Mouse (Mus musculus) embryonic facial prominence, embryonic 10.5 days (tissue): ENCODE data around the gene Dcaf6. TPM values are rescaled to one million over a fixed set of nuclear protein-coding genes. Genes with fewer than 3 reads are reported as not detected.

ENCODE experiments used
- DNase-seq: peaks from one replicate; pipeline ENCODE4 v3.0.0-alpha.2; 2017; ENCODE audit warnings: low spot score
- H3K27ac ChIP-seq: fragments of 300-500 bp; sonication (generic); replicated peaks from 2 replicates; pipeline ENCODE4 v1.5.1; 2016; ENCODE audit warnings: mild to moderate bottlenecking
- H3K27me3 ChIP-seq: fragments of 300-500 bp; sonication (generic); replicated peaks from 2 replicates; pipeline ENCODE4 v1.6.1; 2016; ENCODE audit warnings: low read depth, mild to moderate bottlenecking; ENCODE audit not compliant: poor library complexity, severe bottlenecking
- H3K36me3 ChIP-seq: fragments of 300-500 bp; sonication (generic); replicated peaks from 2 replicates; pipeline ENCODE4 v1.6.1; 2016; ENCODE audit warnings: mild to moderate bottlenecking, moderate library complexity
- H3K4me1 ChIP-seq: fragments of 300-500 bp; sonication (generic); 2 replicates; pipeline ENCODE4 v1.6.1; 2016
- H3K4me3 ChIP-seq: fragments of 300-500 bp; sonication (generic); 2 replicates; pipeline ENCODE4 v1.5.1; 2016; ENCODE audit warnings: mild to moderate bottlenecking, moderate library complexity
- H3K9me3 ChIP-seq: fragments of 300-500 bp; sonication (generic); 2 replicates; pipeline ENCODE4 v1.6.1; 2016; ENCODE audit warnings: mild to moderate bottlenecking
- WGBS: fragments of 180-500 bp; shearing (Covaris S2); methylation state at CpG from one replicate; pipeline ENCODE4 v1.1.7; 2016; 5-methylcytosine and 5-hydroxymethylcytosine counted together
- polyA plus RNA-seq: library from polyadenylated mRNA; unstranded; fragments of >200 nt; fragmentation: Nextera tagmentation; extraction: Ambion mirVana; gene quantifications from 2 replicates; pipeline ENCODE4 v1.2.1, GENCODE M21; 2016

Dcaf6 gene
- polyA plus RNA-seq, 1 experiment from 2014 or later, result 6.7 TPM

GRCm38 (mm10) chr1:165280741-165281140, 179.5 kb downstream of the Dcaf6 start:
- H3K4me3 ChIP-seq, result peak overlapping the region; percentile 85
- no peak for DNase-seq
- WGBS, result 65% methylated on average over 10 of the region's 10 CpGs
- H3K27ac ChIP-seq, result peak overlapping the region; percentile 96
- H3K27me3 ChIP-seq, result no peaks in the 10 kb centered on the region
- H3K4me1 ChIP-seq, result peaks cover 44% of the 10 kb centered on the region
- H3K36me3 ChIP-seq, result no peaks in the 10 kb centered on the region
- no peaks in the 10 kb centered on the region for H3K9me3 ChIP-seq

Other genes starting within 250 kb of the Dcaf6 start
- 94.8 and 105 TPM in 2 replicates for gene Tiprl, start 223.5 kb downstream of the Dcaf6 start, polyA plus RNA-seq
- gene Gpr161, start 164.7 kb downstream of the Dcaf6 start, polyA plus RNA-seq, result 1.7 TPM in 2 replicates
- gene Mpc2, start 162 bp upstream of the Dcaf6 start, polyA plus RNA-seq, result 80.8 and 86.6 TPM in 2 replicates
- gene Adcy10, start 24.7 kb upstream of the Dcaf6 start, polyA plus RNA-seq, result 0.13 TPM in 1 of 2 replicates, not detected in the other
- 138 and 139 TPM in 2 replicates for gene Mpzl1, start 174.1 kb upstream of the Dcaf6 start, polyA plus RNA-seq
- gene Rcsd1, start 249.3 kb upstream of the Dcaf6 start, polyA plus RNA-seq, result 10.3 and 10.8 TPM in 2 replicates